Mouse (Mus musculus) lung, postnatal 10 days (tissue): ENCODE measurements around the gene Dync1li1.
A peak's percentile ranks its signal among the peaks of the same experiment; 100 is the strongest.
"Not testable (repeated sequence)": the region's sequence is repeated elsewhere in the genome, so short reads cannot be mapped to it uniquely, and the experiment has no call there.

Experiments used
- DNase-seq: peaks from one replicate; pipeline ENCODE4 v3.0.0; 2021

Dync1li1 gene

DNA sequence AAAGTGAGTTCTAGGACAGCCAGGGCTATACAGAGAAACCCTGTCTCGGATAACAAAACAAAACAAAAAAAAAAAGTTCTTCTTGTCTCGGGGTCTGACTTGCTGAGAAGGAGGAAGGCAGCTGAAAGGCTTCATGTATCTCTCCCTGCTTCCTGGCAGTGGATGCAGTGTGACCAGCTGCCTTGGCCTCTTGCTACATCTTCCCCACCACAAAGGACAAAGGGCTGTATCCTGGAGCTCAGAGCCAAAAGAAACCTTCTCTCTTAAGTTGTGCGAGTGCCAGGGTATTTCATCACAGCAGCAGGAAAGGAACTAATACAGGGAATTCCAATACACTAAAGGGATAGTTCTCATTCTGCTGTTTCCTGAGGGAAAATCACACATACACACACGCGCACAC is 10.0 kb upstream of the Dync1li1 start:
- peak; percentile 34 for DNase-seq

DNA sequence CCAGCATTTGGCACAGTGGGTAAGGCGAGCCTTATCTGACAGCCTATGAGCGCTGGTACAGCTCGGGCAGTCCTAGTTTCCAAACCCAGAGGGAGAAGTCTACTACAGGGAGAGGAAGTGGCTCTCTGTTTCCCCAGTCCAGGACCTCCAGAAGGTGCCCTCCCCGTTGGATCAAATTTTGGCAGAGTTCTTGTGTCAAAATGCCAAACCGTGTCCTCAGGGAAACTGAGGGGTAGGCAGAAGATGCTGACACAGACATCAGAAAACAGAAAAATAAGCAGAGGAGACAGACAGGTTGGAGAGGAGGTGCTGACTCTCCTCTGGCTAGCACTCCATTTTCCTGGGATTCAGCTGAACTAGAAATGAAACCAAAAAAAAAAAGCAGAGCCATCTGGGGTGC is 8.6 kb upstream of the Dync1li1 start:
- no peak for DNase-seq

DNA sequence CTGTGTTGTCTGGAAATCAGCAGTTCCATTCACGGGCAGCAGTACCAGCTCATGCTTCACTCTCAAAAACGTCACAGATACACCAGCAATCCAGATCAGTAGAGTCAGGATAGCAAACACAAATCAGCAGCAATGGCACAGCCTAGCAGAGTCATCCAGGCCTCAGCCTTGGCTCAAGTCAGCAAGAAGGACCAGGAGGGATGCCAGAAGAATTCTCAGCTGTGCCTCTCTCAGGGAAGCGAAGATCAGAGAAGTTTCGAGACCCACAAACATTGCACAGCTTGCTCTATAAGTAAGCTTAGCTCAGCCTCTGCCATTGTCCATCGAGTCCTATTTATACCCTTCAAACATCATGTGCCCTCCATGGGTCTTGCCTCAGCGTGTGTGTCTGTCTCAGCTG is 8.1 kb upstream of the Dync1li1 start:
- no peak for DNase-seq

DNA sequence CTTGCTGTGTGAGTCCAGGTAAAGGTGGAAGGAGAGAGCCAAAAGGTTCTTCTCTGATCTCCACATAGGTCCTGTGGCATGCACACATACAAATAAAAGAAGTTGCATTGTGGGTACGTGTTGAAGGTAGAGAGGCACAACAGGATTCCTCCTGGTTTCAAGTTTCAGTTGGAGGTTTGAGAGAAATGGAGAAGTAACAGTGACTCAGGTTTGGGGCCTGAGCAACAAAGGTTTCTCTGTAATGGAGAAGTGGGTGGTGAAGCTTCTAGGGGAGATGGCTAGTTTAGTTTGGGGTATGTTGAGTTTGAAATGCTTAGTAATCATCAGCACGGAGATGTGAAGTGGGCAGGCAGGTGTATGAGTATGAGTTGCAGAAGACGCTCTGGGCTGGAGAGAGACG is 6.4 kb upstream of the Dync1li1 start:
- DNase-seq, result no peak

DNA sequence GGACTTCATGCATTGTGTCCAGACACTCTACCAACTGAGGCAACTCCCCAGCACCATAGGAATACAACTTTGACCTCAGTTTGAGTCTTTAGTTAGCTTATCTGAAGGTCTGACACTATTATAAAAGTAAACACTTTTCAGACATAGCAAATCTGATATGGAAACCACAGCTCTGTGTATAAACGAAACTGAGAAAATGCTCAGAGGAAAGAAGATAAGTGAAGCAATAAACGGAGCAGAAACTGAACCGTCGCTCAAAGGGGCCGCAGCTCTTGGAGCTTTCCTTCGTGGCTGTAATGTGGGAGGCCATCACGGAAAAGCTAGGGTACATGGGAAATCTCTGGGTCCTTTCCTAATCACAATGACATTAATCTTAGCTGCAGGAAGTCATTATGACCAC is 2.3 kb upstream of the Dync1li1 start:
- DNase-seq, result no peak

DNA sequence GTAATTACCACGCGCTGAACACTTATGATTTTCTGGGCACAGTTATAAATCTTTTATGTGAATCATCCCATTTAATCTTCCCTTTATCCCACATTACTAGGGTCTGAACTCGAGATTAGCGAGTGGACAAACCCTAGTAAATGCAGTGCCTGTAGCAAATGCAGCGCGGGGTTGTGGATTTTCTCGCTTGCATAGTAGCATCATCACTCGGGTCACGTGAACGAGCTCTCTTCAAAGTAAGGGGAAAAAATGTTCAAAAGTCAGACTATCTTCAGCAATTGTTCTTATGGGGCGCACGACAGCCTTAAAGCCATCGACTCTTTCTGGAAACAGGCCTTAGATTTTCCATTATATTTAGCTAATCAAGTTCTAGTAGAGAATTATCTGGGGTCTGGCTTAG is 951 bp upstream of the Dync1li1 start:
- no peak for DNase-seq

DNA sequence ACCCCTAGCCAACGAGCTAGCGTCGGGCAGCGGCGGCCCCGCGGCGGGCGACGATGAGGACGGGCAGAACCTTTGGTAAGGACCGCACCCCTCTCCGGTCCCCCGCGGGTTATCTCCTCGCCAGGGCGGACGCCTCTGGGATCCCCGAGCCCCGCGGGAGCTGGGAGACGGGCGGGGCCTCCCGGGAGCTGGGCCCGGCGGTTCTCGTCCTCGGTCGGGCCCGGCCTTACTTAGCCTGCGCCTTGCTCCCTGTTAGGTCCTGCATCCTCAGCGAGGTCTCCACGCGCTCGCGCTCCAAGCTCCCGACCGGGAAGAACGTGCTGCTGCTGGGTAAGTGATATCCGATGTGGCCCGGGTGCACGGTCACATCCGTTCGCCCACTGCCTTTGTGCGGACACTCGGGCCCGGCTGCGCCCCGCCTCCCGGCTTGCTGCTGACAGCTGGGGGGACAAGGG is 390 bp downstream of the Dync1li1 start:
- DNase-seq, result peak; percentile 58

DNA sequence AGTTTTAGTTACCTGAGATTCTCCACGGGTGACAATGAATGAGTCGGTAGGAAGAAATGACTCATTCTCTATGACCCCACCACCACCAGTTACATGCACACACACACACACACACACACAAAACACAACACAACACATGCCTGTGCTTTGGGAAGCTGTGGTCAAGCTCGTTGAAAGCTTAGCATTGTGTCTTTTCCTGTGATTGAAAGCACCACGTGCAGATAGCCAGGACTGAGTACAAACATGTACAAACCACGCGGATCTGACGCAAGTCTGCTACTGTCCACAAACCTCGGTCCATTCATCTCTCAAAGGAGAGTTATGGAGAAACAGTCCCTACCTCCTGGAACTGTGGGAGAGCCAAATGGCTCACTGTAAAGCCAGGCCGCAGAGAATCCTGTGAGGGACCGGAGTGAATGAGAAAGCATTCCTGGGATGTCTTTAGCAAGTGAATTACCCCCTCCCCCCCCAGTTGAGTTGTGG is 1.6 kb downstream of the Dync1li1 start:
- DNase-seq, result peak; percentile 16

DNA sequence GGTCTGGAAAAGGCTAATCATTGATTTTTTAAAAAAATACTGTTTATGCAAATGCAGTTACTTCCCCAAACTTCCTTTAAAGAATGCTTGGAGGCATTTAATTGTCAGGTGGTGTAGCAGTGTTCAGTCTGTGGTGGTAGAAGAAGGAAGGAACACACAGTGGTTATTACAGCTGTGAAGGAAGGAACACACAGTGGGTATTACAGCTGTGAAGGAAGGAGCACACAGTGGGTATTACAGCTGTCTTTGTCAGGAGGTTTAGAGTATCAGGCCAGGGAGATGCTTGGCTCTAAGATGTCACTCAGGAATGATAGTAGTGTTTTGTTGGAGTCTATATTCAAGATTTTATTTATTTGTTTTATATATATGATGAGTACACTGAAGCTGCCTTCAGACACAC is 2.5 kb downstream of the Dync1li1 start:
- no peak for DNase-seq

DNA sequence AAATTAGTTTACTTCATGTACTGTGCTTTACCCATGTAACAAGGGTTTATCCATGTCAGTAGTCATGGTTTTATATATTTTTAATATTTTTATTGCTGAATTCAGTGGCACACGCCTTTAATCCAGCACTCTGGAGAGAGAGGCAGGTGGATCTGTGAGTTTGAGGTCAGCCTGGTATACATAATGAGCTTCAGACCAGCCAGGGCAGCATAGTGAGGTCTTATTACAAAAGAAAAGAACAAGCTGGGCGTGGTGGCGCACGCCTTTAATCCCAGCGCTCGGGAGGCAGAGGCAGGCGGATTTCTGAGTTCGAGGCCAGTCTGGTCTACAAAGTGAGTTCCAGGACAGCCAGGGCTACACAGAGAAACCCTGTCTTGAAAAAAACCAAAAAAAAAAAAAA is 7.1 kb downstream of the Dync1li1 start:
- DNase-seq, result not testable (repeated sequence)

DNA sequence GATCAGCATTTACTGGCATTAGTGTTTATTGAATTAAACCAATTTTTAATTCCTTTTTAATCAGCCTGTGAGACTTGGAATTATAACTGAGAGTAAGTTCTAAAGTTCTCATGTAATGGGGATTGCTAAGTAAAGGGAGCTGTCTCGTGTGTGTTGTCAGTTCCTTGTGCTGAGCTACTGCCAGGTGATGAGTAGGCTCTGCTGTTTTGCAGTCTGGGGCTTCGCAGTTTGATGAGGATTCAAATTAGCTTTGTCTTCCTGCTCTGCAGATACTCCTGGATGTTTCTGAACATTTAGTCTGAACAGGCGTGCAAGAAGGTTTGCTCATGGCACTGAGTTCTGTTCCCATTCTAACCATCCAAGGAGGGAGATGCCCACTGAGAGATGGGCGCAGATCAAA is 8.5 kb downstream of the Dync1li1 start:
- DNase-seq, result no peak

DNA sequence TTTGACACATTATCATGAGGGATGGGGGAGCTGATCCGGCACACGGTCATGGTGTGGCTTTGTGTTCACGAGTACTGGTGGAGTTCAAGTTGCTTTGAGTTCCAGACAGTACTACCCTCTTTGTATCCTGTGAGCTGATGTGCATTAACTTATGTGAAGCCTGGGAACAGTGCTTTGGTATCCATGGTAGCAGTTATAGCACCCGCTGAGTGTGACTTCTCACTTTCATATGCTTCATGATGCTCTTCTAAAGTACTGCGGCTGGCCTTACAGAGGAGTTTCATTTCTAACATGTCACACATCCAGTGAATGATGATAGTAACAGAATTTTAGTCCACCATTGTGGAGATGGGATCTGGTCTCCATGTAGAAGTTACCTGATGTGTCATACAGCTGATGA is 9.3 kb downstream of the Dync1li1 start:
- no peak for DNase-seq

DNA sequence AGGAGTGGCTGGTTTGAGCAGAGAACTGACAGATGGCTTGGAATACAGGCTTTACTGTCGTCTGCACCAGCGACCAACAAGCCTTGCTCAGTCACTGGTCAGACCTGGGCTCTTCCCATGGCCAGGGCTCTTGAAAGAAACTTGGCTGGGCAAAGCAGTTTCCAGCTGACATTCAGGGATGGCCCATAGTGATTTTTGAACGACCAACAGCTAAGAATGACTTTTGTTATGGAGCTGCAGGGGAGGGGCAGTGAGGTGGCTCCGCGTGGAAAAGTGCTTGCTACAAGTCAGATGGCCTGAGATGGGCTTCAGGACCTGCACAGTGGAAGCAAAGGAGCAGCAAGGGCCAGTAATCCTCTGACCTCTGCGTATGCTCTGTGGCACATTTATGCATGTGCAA is 10.7 kb downstream of the Dync1li1 start:
- DNase-seq, result no peak

DNA sequence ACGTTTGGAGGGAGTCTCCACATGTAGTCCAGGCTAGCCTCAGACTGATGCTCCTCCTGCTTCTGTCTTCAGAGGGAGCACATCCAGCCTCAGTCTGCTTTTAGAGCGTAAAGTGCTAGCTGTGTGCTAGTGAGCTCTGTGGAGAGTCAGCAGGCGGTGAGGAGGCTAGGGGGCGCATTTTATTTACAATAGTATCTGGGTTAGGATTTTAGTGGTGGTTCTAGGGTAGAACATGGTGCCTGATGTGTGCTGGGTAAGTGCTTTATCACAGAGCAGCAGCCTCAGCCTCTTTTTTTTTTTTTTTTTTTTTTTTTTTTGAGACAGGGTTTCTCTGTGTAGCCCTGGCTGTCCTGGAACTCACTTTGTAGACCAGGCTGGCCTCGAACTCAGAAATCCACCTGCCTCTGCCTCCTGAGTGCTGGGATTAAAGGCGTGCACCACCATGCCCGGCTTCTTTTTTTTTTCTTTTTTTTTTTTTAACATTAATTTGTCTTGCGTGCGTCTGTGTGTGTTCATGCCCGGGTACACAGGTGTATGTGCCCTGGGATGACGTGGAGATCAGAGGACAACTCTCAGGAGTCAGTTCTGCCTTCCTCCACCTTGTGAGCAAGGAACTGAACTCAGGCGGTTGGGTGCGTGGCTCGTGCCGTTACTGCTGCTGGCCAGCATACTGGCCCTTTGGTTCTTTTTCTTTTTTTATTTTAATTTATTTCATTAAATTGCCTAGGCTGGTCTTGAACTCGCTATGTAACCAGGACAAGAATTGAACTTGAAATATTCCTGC is 11.5 kb downstream of the Dync1li1 start:
- DNase-seq, result no peak

DNA sequence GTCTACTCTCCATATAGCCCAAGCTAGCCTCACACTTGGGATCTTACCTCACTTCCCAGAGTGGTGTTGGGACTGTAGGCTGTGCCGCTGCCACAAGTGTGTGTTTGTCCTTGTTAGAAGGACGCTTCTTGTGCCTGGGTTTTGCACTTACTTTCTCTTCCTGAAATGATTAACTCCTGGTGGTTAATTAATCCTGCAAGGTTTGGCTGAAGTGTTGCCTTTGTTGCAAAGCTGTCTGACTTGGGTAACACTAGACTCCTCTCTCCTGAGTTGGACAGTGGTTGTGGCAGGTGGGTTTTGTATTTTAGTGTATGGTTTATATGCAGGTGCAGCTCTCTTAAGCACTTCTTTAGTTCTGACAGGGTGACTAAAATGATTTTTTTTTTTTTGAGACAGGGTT is 12.4 kb downstream of the Dync1li1 start:
- no peak for DNase-seq

DNA sequence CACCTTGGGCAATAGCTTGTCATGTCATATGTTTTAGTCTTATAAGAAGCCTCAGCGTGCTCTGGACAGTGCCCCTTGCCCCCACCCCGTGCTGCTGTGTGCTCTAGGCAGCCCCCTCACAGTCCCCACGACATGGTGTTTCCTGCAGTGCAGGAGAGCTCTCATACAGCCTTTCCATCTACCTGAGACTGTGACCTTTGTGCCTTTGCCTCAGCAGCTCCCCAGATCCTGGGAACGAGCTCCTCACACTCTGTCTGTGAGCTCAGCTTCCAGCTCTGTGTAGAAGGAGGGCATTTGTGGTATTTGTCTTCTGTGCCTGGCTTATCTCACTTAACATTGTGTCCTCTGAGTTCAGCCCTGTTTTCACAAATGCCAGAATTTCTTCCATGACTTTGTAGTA is 13.3 kb downstream of the Dync1li1 start:
- no peak for DNase-seq

DNA sequence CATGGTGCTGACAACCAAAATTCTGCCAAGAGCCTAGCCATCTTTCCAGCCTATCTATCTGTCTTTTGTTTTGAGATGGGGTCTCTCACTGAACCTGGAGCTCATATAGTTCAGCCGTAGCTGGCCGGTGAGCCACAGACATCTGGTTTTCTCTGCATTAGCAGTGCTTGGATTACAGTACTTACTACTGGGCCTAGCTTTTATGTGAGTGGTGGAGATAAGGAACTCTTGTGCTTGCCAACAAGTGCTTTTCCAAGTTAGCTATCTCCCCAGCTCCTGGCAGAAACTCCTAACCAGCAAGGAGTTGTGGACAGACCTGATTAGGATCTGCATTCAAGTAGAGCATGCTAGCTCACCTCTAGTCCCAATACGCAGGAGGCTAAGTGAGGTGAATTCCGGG is 19.2 kb downstream of the Dync1li1 start:
- no peak for DNase-seq

DNA sequence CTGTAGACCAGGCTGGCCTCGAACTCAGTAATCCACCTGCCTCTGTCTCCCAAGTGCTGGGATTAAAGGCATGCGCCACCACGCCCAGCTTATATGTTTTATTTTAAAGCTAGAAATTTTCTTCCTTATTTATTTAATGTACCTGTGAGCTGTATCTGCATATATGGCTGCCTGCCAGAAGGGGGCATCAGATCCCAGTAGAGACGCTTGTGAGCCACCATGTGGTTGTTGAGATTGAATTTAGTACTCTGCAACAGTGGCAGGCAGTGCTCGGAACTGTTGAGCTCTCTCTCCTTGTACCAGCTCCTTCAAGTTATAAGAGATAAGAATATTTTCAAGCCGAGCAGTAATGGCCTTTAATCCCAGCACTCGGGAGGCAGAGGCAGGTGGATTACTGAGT is 21.8 kb downstream of the Dync1li1 start:
- peak; percentile 41 for DNase-seq

DNA sequence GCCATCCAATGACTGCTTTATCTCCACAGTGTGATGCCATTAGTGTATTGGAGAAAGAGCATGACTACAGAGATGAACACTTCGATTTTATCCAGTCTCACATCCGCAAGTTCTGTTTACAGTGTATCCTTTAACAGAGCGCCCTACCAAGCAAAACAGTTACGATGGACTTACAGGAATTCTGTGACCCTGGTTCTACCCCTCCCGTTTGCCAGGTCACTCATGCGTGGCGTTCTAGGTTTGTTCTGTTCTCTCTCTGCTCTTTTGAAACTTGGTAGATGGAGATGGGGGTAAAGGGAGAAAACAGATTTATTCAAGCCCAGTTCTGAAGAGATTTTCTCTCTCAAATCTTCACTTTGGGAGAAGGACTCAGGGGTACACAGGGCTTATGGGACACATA is 24.9 kb downstream of the Dync1li1 start:
- DNase-seq, result no peak

DNA sequence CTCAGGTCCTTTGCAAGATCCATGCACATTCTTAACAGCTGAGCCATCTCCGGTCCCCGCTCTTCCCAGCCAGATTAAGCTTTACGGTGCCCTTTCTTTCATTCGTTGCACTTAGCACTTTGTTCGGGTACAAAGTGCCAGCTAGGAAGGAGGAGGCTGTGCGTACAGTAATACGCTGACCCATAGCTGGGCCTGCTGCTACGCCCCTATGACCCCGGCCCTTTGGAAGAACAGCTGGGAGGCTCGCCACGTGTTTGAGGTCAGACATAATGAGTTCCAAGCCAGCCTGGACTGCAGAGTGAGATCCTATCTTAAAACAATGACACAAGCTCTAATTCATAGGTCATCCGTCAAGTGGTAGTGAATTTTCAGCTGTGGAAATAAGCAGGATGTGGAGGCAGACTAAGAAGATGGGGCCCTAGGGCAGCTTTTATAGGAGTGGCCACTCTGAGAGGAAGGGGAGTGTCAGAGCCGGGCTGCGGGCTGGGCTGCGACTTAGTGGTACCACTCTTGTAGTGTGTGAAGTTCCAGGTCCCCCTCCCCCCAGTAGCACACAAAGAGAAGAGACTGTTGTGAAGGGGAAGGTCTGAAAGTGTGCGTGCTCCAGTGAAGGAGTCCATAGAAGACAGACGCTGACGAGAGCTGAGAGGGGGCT is 28.2 kb downstream of the Dync1li1 start:
- DNase-seq, result peak; percentile 47

DNA sequence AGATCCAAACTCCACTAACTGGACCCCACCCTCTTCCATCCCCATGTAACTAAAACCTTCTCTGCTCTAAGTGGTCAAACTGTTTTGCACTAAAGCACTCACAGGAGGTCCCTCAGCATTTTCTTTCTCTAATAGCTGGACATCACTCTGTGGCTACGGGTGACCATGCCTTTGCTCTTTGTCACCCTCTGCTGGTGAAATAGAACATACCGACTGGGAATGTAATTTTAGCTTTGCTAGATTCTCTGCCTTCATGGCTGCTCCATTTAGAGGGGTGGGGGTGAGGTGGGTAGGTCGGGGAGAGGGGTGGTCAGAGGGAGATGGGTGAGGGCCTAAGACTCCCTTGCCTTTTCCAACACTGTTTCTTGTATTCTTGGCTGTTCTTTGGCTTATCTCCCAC is 38.7 kb downstream of the Dync1li1 start:
- DNase-seq, result peak; percentile 72

DNA sequence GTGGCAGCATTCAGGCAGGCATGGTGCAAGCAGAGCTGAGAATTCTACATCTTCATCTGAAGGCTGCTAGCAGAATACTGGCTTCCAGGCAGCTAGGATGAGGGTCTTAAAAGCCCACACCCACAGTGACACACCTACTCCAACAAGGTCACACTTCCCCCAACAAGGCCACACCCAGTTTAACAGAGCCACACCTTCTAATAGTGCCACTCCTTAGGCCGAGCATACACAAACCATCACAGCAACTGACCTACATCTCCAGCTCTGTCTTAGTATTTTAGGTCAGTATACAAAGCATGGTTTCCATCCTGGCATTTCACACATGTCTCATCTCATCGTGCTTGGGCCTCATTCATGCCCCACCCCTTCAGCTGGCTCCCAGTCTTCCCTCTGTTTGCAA is 39.8 kb downstream of the Dync1li1 start:
- DNase-seq, result not testable (repeated sequence)

DNA sequence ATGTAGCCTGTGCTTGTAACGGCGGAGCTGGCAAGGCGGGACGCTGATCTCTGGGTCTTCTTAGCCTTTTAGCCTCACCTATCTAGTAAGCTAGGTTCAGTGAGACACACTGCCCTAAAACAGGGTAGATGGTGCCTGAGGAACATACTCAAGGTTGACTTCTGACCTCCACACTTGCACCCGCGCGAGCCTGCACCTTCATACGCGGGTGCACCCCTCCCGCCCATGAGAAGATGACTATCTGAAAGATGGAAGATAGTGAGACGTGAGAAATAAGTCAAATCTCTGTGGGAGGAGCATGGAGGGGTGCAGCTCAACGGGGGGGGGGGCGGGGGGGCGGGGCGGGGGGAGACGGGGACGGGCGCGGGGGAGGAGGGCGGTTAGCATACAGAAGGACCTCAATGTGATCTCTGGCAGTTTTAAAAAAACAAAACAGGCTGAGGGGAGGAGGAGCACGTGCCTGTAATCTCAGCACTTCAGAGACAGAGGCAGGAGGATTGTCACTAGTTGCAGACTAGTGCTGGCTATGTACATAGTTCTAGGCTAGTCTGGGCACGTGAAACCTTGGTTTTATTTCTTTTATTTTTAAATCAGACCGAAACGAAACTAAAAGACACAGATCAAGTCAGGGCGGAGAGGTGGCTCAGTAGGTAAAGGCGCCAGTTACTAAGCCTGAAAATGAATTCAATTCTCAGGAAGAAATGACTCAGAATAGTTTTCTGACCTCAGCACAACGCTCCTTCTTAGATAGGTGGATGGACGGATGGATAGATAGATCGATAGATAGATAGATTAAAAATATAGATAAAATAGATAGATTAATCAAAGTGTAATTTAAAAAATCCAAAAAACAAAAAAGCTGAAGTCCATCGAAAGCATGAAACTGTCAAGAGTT is 41.6 kb downstream of the Dync1li1 start:
- no peak for DNase-seq
